Mouse (Mus musculus): Measurements from ENCODE around the gene Nsun2.

GRCm38 (mm10) chr13:69530156-69530555 is 3.4 kb upstream of the Nsun2 start:
- TF ChIP-seq CTCF (IDR thresholded peaks at IDR 0.05; ENCODE audit: low read depth): no peak
- no peak for TF ChIP-seq EP300 (IDR thresholded peaks at IDR 0.05; ENCODE audit: low read depth)
